8 mouse cellular contexts compared by ENCODE assay signal in the genomic region with DNA sequence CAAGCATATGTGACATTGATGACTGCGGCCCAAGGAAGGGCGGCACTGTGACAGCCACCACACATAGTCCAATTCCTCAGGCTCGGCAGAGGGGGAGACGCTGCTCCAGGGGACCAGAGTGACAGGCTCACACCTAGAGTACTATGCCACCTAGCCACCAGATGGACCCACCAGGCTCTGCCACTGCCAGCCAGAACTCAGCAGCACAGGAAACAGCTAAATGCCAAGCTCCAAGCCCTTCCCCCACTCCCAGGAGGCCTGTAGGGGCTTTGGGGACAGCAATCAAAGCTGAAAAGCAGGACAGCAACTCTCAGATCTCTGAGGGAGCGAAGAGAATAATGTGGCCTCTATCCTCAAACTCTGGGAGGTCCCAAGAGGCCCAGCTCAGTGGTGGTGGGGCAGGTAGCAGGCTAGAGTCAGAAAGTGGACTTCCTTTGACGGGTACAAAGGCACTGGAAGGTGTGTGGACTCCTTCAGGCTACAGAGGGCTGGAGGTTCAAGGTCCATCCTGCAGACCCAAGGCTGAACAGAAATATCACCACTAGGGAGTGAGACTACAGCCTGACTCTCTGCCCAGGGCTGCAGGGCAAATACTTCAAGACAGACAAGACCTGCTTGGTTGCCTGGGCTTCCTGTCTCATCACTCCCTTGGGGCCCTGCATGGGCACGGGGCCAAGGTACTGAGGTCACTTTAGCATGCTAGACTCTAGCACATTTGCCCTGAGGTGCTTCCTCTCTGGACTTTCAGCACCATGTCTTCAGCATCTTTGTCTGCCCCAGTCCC. TPM values are rescaled to one million over a fixed set of nuclear protein-coding genes. Genes with fewer than 3 reads are reported as not detected.
DNase-seq lines count a peak whose midpoint lies in the region; ATAC-seq lines count a peak whose summit lies in the region.

No protein-coding gene starts in this region.

- 63% methylated on average over 7 of the region's 7 CpGs for WGBS in forebrain, embryonic 13.5 days
- 65% methylated on average over 7 of the region's 7 CpGs for WGBS in hindbrain, embryonic 13.5 days
- WGBS in stomach, embryonic 14.5 days = 70% methylated on average over 7 of the region's 7 CpGs

- H3K4me3 ChIP-seq in forebrain, embryonic 13.5 days = no peak overlapping the region
- H3K4me3 ChIP-seq in hindbrain, embryonic 13.5 days = no peak overlapping the region
- H3K4me3 ChIP-seq in stomach, embryonic 14.5 days (ENCODE audit: low read depth, low read length) = no peak overlapping the region

- no peaks in the 10 kb centered on the region for H3K9me3 ChIP-seq in forebrain, embryonic 13.5 days (replicated peaks)
- H3K9me3 ChIP-seq in hindbrain, embryonic 13.5 days = peaks cover 5% of the 10 kb centered on the region; the same call in 1 of the 2 replicates
- H3K9me3 ChIP-seq in stomach, embryonic 14.5 days (ENCODE audit: control insufficient read depth, low read depth, low read length) = no peaks in the 10 kb centered on the region

- no peak overlapping the region for H3K9ac ChIP-seq in forebrain, embryonic 13.5 days
- no peak overlapping the region for H3K9ac ChIP-seq in hindbrain, embryonic 13.5 days
- H3K9ac ChIP-seq in stomach, embryonic 14.5 days (replicated peaks; ENCODE audit: low read depth, low read length) = no peak overlapping the region

- peaks cover 36% of the 10 kb centered on the region for H3K4me1 ChIP-seq in forebrain, embryonic 13.5 days
- peaks cover 24% of the 10 kb centered on the region for H3K4me1 ChIP-seq in hindbrain, embryonic 13.5 days (replicated peaks)
- H3K4me1 ChIP-seq in stomach, embryonic 14.5 days (ENCODE audit: control insufficient read depth, insufficient read depth, low read length) = no peaks in the 10 kb centered on the region

- peak overlapping the region; percentile 68 for H3K27ac ChIP-seq in forebrain, embryonic 13.5 days
- 0 out of 2 replicates have a peak overlapping the region, but pooled peaks have one; percentile 15 for H3K27ac ChIP-seq in hindbrain, embryonic 13.5 days
- no peak overlapping the region for H3K27ac ChIP-seq in stomach, embryonic 14.5 days (ENCODE audit: low read length)

- 0 out of 2 replicates have a peak, but pooled peaks cover 10% of the 10 kb centered on the region for H3K36me3 ChIP-seq in forebrain, embryonic 13.5 days (ENCODE audit: poor library complexity, severe bottlenecking)
- no peaks in the 10 kb centered on the region for H3K36me3 ChIP-seq in hindbrain, embryonic 13.5 days
- no peaks in the 10 kb centered on the region for H3K36me3 ChIP-seq in stomach, embryonic 14.5 days (ENCODE audit: control insufficient read depth, insufficient read depth, low read length)

- no peaks in the 10 kb centered on the region for H3K27me3 ChIP-seq in forebrain, embryonic 13.5 days
- H3K27me3 ChIP-seq in hindbrain, embryonic 13.5 days = no peaks in the 10 kb centered on the region
- H3K27me3 ChIP-seq in stomach, embryonic 14.5 days (ENCODE audit: control insufficient read depth, insufficient read depth, low read length) = no peaks in the 10 kb centered on the region

- peak; percentile 45; the same call in 1 of the 2 replicates for ATAC-seq in frontal cortex, adult (ENCODE audit: low TSS enrichment)
- ATAC-seq in forebrain, embryonic 13.5 days = peak; percentile 46; the same call in 1 of the 2 replicates
- ATAC-seq in hindbrain, embryonic 13.5 days (ENCODE audit: low FRiP score) = 0 out of 2 replicates have a peak, but pooled peaks have one; percentile 57
- ATAC-seq in stomach, embryonic 14.5 days (ENCODE audit: insufficient number of reproducible peaks, insufficient read depth, low FRiP score, low read depth) = 0 out of 2 replicates have a peak, but pooled peaks have one; percentile 33

- no peak for DNase-seq in frontal cortex, adult 2 months (ENCODE audit: extremely low spot score in 1 of 2, low spot score in 1 of 2)
- DNase-seq in urinary bladder, postnatal 25 days (ENCODE audit: low spot score) = peak; percentile 43
- no peak for DNase-seq in urinary bladder, postnatal 10 days (ENCODE audit: low spot score)
- peak; percentile 53 for DNase-seq in lung, postnatal 10 days

- no peak overlapping the region for H3K4me2 ChIP-seq in forebrain, embryonic 13.5 days
- H3K4me2 ChIP-seq in hindbrain, embryonic 13.5 days = no peak overlapping the region
- H3K4me2 ChIP-seq in stomach, embryonic 14.5 days (replicated peaks; ENCODE audit: low read depth, low read length) = no peak overlapping the region

RNA-seq across cellular contexts. Expression of gene Sfxn5, which starts 37.6 kb away (rescaled TPM):
- polyA plus RNA-seq in frontal cortex, adult 2 months (2012; rRNA removed) = 137 and 156 TPM in 2 replicates
- polyA plus RNA-seq in forebrain, embryonic 13.5 days (2015; fragmentation: Nextera tagmentation; extraction: Ambion mirVana) = 20.9 and 22.7 TPM in 2 replicates
- 18.3 and 19.6 TPM in 2 replicates for polyA plus RNA-seq in hindbrain, embryonic 13.5 days (2015; fragmentation: Nextera tagmentation; extraction: Ambion mirVana)
- polyA plus RNA-seq in stomach, embryonic 14.5 days (2014; fragmentation: Nextera tagmentation; extraction: Ambion mirVana) = 13.0 and 14.0 TPM in 2 replicates

Comparison
In these comparisons a context has a peak if more than half of its experiments do, and no peak if none do; other contexts are left out.
1. DNase-seq: peak in urinary bladder, postnatal 25 days (single experiment) and lung, postnatal 10 days (single experiment); none in frontal cortex, adult 2 months (0 of 2) and urinary bladder, postnatal 10 days (single experiment).
2. Peak in every context shown above with its lines, with median percentiles within 50 percentile points of each other: ATAC-seq.